In genomic region chr13:47244771-47245170, GRCm38 (mm10) we compare ENCODE assay signal across 8 mouse cellular contexts.
DNase-seq lines count a peak whose midpoint lies in the region; ATAC-seq and TF ChIP-seq lines count a peak whose summit lies in the region.

No protein-coding gene starts in this region.

- no peaks in the 10 kb centered on the region for H3K27me3 ChIP-seq in G1E (ENCODE audit: insufficient read depth, low read length)
- no peaks in the 10 kb centered on the region for H3K27me3 ChIP-seq in kidney, adult 2 months (replicated peaks; ENCODE audit: control insufficient read depth, insufficient read depth, low read length)

- H3K9me3 ChIP-seq in G1E (replicated peaks): no peaks in the 10 kb centered on the region

- no peak for TF ChIP-seq POLR2A in kidney, adult 2 months (IDR thresholded peaks at IDR 0.05; ENCODE audit: low read depth, low read length)

- no peak overlapping the region for H3K4me3 ChIP-seq in G1E (ENCODE audit: low read depth, low read length)
- H3K4me3 ChIP-seq in kidney, adult 2 months (ENCODE audit: insufficient read depth, low read depth, low read length): no peak overlapping the region

- H3K4me1 ChIP-seq in G1E (ENCODE audit: insufficient read depth, low read depth, low read length): 0 out of 2 replicates have a peak, but pooled peaks cover 3% of the 10 kb centered on the region
- no peaks in the 10 kb centered on the region for H3K4me1 ChIP-seq in kidney, adult 2 months (ENCODE audit: control insufficient read depth, insufficient read depth, low read length)

- ATAC-seq in G1E (ENCODE audit: extremely low read depth, insufficient number of reproducible peaks, low FRiP score, poor library complexity, severe bottlenecking): peak; percentile 22; the same call in 1 of the 2 replicates

- TF ChIP-seq CTCF in G1E (IDR thresholded peaks at IDR 0.05; ENCODE audit: low read depth, low read length): no peak
- no peak for TF ChIP-seq CTCF in kidney, adult 2 months (conservative IDR thresholded peaks at IDR 0.05; ENCODE audit: insufficient read depth, insufficient read length, low read depth, low read length)

- peak; percentile 23 for DNase-seq in G1E (ENCODE audit: low spot score)
- peak; percentile 83 for DNase-seq in Muller cell, postnatal 12 days (ENCODE audit: inconsistent ontology term)
- peak; percentile 61 for DNase-seq in heart, adult 8-10 months (ENCODE audit: low spot score)
- peak; percentile 30 to 44 for DNase-seq in layer of hippocampus, postnatal 25 days (ENCODE audit: extremely low spot score in 1 of 2, low spot score in 1 of 2)
- peak; percentile 92 to 94 for DNase-seq in right cerebral cortex, postnatal 10 days (ENCODE audit: low spot score in 2 of 2)
- no peak for DNase-seq in retina, embryonic 14.5 days (ENCODE audit: low spot score)
- no peak for DNase-seq in kidney, adult 2 months
- DNase-seq in kidney, adult 18-20 months: no peak

- H3K36me3 ChIP-seq in G1E (replicated peaks): peaks cover 69% of the 10 kb centered on the region
- H3K36me3 ChIP-seq in kidney, adult 2 months (ENCODE audit: control insufficient read depth, insufficient read depth, low read length): no peaks in the 10 kb centered on the region

- 72% methylated on average over 11 of the region's 11 CpGs for WGBS in kidney, adult 2 months

- no peak overlapping the region for H3K27ac ChIP-seq in kidney, adult 2 months (ENCODE audit: insufficient read depth, low read depth, low read length)

Comparison
In these comparisons a context has a peak if more than half of its experiments do, and no peak if none do; other contexts are left out.
1. DNase-seq: peak in G1E (single experiment), Muller cell, postnatal 12 days (single experiment), heart, adult 8-10 months (single experiment), layer of hippocampus, postnatal 25 days (2 of 2) and right cerebral cortex, postnatal 10 days (2 of 2); none in retina, embryonic 14.5 days (single experiment), kidney, adult 2 months (single experiment) and kidney, adult 18-20 months (single experiment).